8 mouse cellular contexts compared by ENCODE assay signal in genomic region chrX:52163418-52164133, GRCm38 (mm10). TPM values are rescaled to one million over a fixed set of nuclear protein-coding genes. Genes with fewer than 3 reads are reported as not detected.
DNase-seq lines count a peak whose midpoint lies in the region; ATAC-seq and TF ChIP-seq lines count a peak whose summit lies in the region.

No protein-coding gene starts in this region.

- WGBS in midbrain, embryonic 13.5 days = 24% methylated on average over 25 of the region's 25 CpGs

- H3K4me1 ChIP-seq in ES-E14 (ENCODE audit: control insufficient read depth in 2 of 2, insufficient read depth in 2 of 2, low read length in 2 of 2, poor library complexity in 1 of 2) = peaks cover 2 to 6% of the 10 kb centered on the region in 2 experiments; a peak in 2 of 4 replicates
- peaks cover 7% of the 10 kb centered on the region; the same call in 1 of the 2 replicates for H3K4me1 ChIP-seq in midbrain, embryonic 13.5 days (replicated peaks)

- H3K27me3 ChIP-seq in midbrain, embryonic 13.5 days = peaks cover 14% of the 10 kb centered on the region; the same call in 1 of the 2 replicates

- in situ Hi-C loops in ES-E14 (cut with MboI; ENCODE audit: low sequenced_read_pairs in 2 of 2, unreplicated experiment in 2 of 2) = no loop called here

- peak overlapping the region; percentile 70 to 72 for H3K4me3 ChIP-seq in ES-E14 (ENCODE audit: insufficient read depth in 1 of 2, low read depth in 1 of 2, low read length in 2 of 2, poor library complexity in 1 of 2, severe bottlenecking in 1 of 2)
- peak overlapping the region; percentile 50 for H3K4me3 ChIP-seq in midbrain, embryonic 13.5 days (replicated peaks)

- H3K36me3 ChIP-seq in ES-E14 (ENCODE audit: control insufficient read depth, insufficient read depth, low read length, poor library complexity, severe bottlenecking) = no peaks in the 10 kb centered on the region; the same call in 1 of the 2 replicates
- no peaks in the 10 kb centered on the region for H3K36me3 ChIP-seq in midbrain, embryonic 13.5 days

- DNase-seq in ES-E14 (ENCODE audit: low read depth, low spot score) = no peak
- DNase-seq in adrenal gland, adult 8-10 months = peak; percentile 13
- DNase-seq in gastrocnemius, postnatal 14 days = peak; percentile 24
- peak; percentile 25 for DNase-seq in kidney, postnatal 10 days
- no peak for DNase-seq in spleen, postnatal 14 days (ENCODE audit: low spot score in 2 of 2)
- DNase-seq in left cerebral cortex, postnatal 10 days (ENCODE audit: extremely low spot score in 1 of 2, low spot score in 2 of 2) = no peak

- intact Hi-C loops in gastrocnemius, postnatal 14 days (cut with DNase I; ENCODE audit: low total_unique reads) = no loop called here
- intact Hi-C loops in left cerebral cortex, postnatal 10 days (cut with DNase I) = loop anchor here (5.0 to 10.0 kb wide), 3 partner anchors 61 to 201 kb away; no protein-coding TSS in a partner anchor

- H3K9ac ChIP-seq in ES-E14 (ENCODE audit: insufficient read depth, low read depth, low read length, poor library complexity, severe bottlenecking) = peak overlapping the region; percentile 81
- peak overlapping the region; percentile 61 for H3K9ac ChIP-seq in midbrain, embryonic 13.5 days (replicated peaks)

- peak overlapping the region; percentile 69 for H3K4me2 ChIP-seq in midbrain, embryonic 13.5 days (replicated peaks)

- H3K27ac ChIP-seq in ES-E14 (ENCODE audit: insufficient read depth, low read depth, low read length, poor library complexity, severe bottlenecking) = no peak overlapping the region
- H3K27ac ChIP-seq in midbrain, embryonic 13.5 days = no peak overlapping the region

- no peak for ATAC-seq in midbrain, embryonic 13.5 days
- ATAC-seq in frontal cortex, adult (ENCODE audit: low TSS enrichment) = no peak

- no peaks in the 10 kb centered on the region for H3K9me3 ChIP-seq in ES-E14 (ENCODE audit: control insufficient read depth, insufficient read depth, low read depth, low read length)
- H3K9me3 ChIP-seq in midbrain, embryonic 13.5 days = no peaks in the 10 kb centered on the region

TF ChIP-seq in ES-E14, 5 proteins besides CTCF, POLR2A, EP300 and RAD21:
- TF ChIP-seq MAFK (IDR thresholded peaks at IDR 0.05; ENCODE audit: insufficient read depth, low read depth, low read length) (no peak), ZC3H11A (IDR thresholded peaks at IDR 0.05; ENCODE audit: borderline replicate concordance, low read depth, low read length) (no peak), CHD2 (IDR thresholded peaks at IDR 0.05; ENCODE audit: low read depth, low read length) (no peak), HCFC1 (IDR thresholded peaks at IDR 0.05; ENCODE audit: borderline replicate concordance, insufficient read depth, low read length) (no peak), ZNF384 (IDR thresholded peaks at IDR 0.05; ENCODE audit: low read depth, low read length) (no peak)

RNA-seq across cellular contexts. Expression of gene Gpc4, which starts 1.5 kb away (rescaled TPM):
- total RNA-seq in ES-E14 (2012; rRNA removed) = 48.4 and 56.5 TPM in 2 replicates
- total RNA-seq in adrenal gland, adult 8-10 months (2022) = 100 to 1,000 TPM in 2 of 4 experiments, 10 to 100 TPM in 2; 87.2 to 214 (median 143) TPM
- 10 to 100 TPM; 66.9 to 74.7 TPM for total RNA-seq in gastrocnemius, postnatal 14 days (2021)
- 11.2 and 13.3 TPM in 2 replicates for polyA plus RNA-seq in midbrain, embryonic 13.5 days (2015; fragmentation: Nextera tagmentation; extraction: Ambion mirVana)
- total RNA-seq in left cerebral cortex, postnatal 10 days (2021) = 10 to 100 TPM; 23.8 to 24.7 TPM

Comparison
In these comparisons a context has a peak if more than half of its experiments do, and no peak if none do; other contexts are left out.
1. DNase-seq: peak in adrenal gland, adult 8-10 months (single experiment), gastrocnemius, postnatal 14 days (single experiment) and kidney, postnatal 10 days (single experiment); none in ES-E14 (single experiment), spleen, postnatal 14 days (0 of 2) and left cerebral cortex, postnatal 10 days (0 of 2).